Mouse (Mus musculus): ENCODE measurements around the gene Ccdc106.
"Not testable (repeated sequence)": the region's sequence is repeated elsewhere in the genome, so short reads cannot be mapped to it uniquely, and the experiment has no call there.

Ccdc106 gene

DNA sequence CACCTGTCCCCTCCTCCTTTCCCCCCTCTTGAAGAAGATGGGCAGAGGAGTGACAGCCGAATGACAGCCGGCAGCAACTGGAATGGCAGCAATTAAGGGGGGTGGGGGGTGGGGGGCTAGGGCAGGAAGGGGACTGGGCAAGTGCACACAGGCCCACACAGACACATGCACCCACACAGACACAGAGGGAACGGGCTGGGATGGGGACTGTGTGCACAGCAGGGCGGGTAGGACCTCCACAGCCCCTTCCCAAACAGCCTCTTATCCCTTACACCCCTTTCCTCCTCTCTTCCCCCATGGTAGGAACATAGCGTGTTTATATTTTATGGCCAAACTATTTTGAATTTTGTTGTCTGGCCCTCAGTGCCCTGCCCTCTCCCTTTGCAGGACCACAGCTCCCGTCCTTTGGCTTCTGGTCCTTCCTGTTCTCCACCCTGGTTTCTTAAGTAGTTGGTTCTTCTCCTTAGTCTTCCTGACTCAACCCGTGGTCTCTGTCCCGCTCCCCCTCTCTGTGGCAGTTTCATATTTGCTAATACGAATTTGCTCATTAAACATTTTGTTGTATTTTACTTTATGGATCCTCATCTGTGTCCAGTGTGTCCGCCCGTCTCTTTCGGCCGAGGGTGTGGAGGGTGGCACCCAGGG lies 59.1 kb downstream of the Ccdc106 start:
- CTCF ChIA-PET: not testable (repeated sequence)

DNA sequence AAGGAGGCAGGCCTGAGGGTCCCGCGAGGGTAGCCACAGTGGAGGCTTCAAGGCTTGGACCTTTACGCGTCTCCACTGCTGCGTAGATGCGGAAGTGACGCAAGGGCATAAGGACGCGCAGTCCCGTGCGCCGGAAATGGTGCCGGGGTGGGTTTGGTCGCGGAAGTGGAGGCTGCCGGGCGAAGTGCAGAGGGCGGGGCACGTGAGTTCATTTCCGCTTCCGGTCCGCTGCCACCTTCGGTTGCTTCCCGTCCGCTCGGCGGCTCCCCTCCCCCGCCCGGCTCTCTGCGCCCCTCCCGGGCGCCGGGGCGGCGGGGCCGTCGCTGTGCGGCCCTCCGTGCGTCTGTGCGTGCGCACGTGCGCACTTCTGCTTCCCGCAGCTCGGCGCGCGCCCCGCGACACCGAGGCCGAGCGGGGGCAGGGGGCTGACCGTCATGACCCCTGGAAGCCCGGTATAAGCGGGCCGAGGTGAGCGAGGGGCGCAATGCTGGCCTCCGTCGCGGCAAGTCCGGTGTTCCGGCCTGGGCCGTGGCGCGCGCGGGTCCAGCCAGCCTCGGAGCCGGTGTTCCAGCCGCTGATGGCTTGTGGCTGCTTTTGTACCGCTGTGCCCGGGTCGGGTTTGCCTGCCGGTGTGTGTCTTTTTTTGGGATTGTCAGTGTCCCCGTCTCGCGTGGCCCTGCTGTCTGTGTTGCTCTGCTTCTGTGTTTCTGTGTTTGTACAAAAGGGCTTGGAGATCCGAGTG lies 59.8 kb downstream of the Ccdc106 start, which contains the start of gene Epn1:
Gene Epn1, plus strand, starts transcription at position 226 of the 742 bp plus-strand sequence.
- CTCF ChIA-PET: no interaction called here

DNA sequence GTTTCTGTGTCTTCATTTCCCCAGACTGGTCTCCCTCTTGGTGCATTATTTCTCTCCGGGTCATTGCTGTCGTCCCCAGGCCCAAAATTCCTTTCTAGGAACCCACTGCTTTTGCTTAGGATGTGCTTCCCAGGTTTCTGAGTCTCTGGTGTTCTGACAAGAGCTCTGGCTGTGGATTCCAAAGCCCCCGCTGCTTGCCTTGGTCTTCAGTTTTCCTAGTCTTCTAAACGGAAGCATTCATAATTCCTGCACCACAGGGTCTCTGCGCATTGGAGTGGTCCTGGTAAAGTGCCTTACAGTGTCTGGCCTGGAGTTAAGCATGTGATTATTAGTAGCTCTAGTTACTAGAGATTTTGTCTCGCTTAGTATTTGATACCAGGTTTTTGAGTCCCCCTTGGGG lies 60.5 kb downstream of the Ccdc106 start:
- CTCF ChIA-PET: no interaction called here

DNA sequence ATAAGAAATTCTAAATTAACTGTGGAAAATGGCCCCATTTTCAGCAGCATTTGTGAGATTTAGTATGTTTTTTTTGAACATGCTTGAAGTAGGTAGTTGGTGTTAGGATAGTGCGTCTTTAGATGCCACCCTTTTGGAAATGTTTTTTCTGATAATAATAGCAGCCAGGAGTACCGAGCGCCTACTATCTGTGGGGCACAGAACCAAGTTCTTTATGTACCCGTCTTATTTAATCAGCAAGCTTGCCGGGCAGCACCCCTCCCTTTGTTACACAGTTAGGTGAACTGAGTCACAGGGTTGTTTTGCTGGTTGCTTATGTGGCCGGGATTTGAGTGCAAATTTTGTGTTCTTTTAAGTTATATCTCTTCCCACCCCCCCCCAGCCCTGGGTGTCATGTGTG lies 60.9 kb downstream of the Ccdc106 start:
- CTCF ChIA-PET: no interaction called here

DNA sequence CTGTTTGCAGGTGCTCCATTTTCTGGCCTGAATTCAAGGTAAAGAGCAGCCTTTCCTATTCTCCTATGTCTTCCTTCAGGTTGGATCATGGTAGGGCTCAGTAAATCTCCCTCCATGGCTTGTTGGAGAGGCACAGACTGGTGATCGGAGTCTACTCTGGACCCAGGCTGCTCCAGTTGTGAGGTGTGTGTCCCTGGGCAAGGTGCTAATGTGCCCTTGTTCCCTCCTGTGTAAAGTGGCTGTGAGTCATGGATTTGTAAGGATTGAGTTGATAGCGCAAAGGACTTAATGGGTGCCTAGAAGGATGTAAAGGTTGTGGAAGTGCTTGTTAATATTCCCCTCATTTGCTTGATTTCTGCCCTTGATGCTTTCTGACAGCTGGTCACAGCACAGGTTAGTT lies 61.6 kb downstream of the Ccdc106 start:
- CTCF ChIA-PET: no interaction called here

DNA sequence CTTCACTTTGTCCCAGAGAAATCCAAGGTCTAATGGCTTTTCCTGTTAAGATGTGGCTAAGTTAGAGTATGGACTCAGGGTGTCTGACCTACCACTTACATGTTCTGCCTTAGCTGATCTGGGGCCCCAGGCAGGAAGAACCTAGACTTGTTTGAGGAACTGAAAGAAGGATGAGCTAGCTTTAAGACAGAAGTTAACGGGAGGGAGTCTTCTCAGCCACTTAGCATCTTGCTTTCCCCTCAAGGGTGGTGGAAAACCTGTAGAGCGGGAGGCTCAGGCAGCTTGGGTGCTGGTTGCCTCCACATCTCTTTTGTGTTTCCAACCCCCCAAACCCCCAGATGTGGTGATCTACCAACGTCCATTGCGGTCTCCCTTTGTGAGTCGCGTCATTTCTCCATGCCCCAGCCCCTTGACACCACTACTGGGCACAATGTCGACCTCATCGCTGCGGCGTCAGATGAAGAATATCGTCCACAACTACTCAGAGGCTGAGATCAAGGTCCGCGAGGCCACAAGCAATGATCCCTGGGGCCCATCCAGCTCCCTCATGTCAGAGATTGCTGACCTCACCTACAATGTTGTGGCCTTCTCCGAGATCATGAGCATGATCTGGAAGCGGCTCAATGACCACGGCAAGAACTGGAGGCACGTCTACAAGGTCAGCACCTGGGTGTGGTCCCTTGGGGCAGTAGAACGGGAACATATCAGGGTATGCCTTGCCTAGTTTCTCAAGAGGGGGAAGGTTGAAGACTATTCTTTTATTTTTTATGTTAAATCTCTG lies 63.2 kb downstream of the Ccdc106 start:
- CTCF ChIA-PET: interaction anchor here (0.5 to 0.6 kb wide), 2 partner anchors 79 to 449 kb away, joined by 3 to 16 read pairs; no protein-coding TSS in a partner anchor

DNA sequence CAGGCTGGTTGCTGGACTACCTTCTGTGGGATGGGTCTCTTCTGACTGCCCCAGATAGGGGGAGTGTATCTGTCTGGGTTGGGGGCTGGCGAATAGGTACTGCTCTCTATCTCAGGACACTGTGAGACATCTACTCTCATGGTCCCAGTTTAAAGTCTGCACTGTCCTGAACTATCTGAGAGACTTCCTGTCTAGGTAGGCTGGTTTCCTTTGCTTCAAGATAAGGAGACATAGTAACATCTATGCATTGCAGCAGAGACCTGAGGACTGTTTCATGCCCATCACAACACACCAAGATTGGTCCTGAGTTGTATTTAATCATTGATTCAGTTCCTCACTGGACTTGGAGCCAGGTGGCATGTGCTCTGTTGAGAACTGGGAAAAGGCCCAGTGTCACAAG lies 65.2 kb downstream of the Ccdc106 start:
- CTCF ChIA-PET: no interaction called here

DNA sequence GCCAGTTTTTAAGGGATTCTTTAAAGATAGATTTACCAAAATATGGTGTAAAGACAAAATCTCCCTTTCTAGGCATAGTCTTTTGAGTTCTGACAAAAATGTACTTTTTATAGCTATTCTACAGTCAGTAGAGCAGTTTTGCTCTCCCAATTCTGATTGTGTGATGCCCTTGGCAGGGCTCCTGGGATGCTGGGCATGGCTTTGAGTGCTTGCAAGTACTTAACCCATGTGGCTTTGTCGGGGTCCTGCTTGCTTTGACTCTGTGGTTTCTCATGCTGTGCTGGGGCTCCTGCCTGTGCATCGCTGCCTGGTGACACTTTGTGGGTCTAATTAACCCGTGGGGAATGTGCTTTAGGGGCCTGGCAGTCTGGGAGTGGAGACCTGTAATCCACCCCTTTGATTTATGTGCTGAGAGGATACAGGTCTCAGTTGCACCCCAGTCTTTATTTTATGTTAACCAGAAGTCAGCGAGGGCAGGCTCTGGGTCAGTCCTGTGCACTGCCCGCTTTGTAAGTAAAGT lies 66.6 kb downstream of the Ccdc106 start:
- CTCF ChIA-PET: no interaction called here

DNA sequence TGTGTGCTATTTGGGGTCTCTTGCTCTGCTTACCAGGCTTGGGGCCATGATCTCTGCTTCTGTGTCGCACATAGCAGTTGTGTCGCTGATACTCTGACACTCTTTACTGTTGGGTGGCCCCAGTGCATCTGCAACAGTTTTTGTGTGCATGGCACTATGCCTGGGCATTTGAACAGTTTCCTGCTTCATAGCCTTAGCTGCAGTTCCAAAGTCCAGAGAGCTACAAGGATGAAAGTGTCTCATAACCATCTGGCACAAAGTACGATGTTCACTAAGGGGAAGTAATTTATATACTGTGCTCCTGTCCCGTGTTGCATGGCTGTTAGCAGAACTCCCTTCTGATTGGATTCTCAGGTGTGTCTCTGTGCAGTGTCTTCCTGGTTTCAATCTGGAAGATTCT lies 67.5 kb downstream of the Ccdc106 start:
- CTCF ChIA-PET: no interaction called here

DNA sequence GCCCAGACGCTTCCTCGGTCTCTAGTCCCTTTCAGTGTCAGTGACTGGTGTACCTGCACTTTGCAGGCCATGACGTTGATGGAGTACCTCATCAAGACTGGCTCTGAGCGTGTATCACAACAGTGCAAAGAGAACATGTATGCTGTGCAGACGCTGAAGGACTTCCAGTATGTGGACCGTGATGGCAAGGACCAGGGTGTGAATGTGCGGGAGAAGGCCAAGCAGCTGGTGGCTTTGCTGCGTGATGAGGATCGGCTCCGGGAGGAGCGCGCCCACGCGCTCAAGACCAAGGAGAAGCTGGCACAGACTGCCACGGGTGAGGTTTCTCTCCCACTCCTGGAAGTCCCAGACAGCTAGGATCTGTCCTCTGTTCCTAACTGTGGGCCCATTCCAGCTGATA lies 69.5 kb downstream of the Ccdc106 start:
- CTCF ChIA-PET: no interaction called here

DNA sequence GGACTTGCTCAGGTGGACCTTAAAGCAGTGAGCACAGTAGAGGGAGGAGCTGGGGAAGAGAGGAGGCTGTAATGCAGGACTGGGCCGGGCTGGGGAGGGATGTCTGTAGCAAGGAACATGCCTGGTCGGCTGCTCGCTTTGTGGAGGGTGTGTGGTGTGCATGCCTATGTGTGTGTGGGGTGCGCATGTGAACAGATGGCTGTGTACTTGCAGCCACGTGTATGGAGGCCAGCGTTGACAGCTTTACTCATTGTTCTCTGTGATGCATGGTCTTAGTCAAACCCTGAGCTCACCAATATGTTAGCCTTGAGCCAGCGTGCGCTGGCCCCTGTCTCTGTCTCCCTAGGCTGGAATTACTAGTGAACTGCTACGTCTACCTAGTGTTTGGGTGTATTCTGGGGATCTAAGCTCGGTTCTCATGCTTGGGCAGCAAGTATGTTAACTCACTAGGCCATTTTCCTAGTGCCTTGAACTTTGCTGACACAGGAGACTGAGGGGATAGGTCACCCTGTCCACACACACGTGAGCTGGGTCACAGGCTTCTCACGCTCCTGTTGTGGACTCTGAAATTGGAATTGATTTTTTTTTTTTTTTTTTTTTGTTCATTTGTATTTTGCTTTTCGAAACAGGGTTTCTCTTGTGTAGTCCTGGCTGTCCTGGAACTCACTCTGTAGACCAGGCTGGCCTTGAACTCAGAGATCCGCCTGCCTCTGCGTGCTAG lies 70.8 kb downstream of the Ccdc106 start:
- CTCF ChIA-PET: interaction anchor here (0.6 kb wide), 2 partner anchors 20 to 369 kb away, joined by 3 to 7 read pairs; no protein-coding TSS in a partner anchor

DNA sequence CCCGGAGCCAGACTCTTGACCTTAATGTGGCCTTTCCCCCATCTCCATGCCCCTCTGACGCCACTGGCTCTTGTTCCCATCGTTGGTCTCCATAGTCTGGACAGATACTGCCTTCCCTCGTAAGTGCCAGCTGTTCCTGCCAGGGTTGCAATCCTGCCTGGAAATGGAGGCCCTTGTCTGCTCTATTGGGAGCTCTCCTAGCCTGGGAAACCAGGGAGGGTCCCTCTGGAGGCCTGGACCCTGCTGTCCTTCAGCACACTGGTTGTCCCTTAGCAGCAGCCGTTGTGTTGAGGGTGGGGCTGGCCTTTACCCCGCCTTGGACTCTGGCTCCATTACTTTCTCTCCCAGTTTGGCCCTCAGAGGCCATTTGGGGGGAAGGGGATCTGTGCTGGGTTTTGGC lies 72.0 kb downstream of the Ccdc106 start:
- CTCF ChIA-PET: no interaction called here

DNA sequence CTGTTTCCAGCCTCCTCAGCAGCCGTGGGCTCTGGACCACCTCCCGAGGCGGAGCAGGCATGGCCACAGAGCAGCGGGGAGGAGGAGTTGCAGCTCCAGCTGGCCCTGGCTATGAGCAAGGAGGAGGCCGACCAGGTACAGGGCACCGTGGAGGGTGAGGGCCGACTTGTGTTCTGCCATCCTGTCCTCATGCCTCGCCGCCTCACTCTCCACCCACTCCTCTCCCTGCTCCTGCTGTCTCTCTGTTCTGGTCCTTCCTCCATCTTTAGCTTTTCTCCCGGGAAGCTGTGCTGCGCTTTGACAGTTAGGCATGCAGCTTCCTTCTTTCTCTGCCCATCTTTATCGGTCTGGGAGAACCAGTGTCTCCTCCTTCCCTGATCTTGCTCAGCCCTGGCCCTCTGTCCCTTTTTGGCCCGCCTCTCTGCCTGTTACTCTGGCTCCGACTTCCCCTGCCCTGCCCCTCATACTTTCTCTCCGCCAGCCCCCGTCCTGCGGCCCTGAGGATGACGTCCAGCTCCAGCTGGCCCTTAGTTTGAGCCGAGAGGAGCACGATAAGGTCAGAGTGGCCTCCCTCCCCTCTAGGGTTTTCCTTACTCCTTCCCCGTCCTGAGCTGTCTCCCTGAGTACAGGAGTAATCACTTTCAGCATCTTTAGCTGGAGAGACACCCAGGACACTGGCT lies 72.6 kb downstream of the Ccdc106 start:
- CTCF ChIA-PET: no interaction called here

DNA sequence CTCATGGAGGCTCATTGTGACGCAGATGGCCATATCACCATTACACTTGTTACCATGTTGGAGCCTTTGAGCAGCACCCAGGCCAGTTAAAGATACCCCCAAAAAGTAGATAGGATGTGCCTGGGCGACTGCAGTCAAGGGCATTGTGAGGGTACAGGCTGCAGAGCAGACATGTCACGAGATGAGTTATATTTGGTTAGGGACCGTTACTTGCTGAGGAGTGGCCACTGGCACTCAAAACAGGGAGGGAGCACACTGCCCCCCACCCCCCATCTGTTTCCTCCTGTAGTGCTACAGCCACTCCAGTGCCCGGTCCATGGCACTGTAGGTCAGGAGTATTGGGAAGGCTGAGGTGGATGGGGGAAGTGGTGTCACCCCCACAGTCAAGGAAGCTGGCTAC lies 78.4 kb downstream of the Ccdc106 start:
- CTCF ChIA-PET: no interaction called here

DNA sequence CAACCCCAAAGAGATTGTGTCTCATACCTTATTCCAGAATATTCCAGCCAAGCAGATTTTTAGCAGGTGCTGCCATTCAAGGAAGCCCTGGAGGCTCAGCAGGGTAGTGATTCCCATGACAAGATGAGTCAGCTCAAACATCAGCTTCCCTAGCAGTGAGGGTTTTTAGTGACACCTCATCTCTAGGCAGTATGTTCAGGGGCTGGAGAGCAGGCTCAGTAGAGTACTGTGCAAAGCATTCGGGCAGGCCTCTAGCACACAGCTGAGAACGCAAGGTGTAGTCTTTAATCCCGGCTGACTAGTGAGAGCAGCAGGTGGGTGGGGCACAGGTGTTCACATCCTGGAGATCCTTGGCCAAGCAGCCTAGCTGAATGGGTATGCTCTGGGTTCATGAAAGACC lies 79.4 kb downstream of the Ccdc106 start:
- CTCF ChIA-PET: no interaction called here

DNA sequence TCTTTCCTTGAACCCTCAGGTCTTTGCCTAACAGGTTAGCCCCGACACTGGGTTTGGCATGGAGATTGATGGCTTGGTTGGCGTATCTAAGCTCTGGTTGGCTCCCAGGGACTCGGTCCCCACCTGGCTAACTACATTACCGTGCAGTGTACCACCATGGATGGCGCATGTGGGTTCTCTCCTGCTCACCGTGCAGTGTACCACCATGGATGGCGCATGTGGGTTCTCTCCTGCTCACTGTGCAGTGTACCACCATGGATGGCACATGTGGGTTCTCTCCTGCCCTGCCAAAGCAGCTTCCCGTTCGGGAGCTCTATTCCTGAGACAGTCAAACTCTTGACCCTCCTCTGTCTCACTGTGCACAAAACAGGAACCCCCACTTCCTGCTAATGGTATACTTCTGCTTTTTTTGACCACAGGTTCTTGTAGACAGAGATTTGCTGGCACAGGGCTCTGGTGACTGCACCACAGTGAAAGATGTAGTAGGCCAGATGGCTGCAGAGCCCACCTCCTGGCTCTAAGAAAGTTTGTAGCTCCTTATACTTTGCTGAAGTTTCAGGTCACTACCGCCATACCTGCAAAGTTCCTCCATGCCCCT lies 80.8 kb downstream of the Ccdc106 start:
- CTCF ChIA-PET: no interaction called here

DNA sequence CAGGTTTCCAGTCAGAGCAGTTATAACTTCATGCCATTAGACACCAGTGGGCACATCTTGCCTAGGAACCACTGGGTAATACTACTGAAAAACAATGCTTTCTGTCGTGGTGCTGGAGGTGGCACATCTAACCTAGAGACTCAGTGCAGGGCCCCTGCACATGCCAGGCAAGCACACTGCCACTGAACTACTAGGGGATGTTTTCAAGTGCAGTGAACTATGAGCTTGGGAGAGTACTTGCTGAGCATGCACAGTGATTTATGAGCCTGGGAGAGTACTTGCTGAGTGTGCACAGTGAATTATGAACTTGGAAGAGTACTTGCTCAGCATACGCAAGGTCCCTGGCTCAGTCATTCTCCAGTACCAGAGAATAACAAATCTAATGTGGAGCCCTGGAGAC lies 82.2 kb downstream of the Ccdc106 start:
- CTCF ChIA-PET: no interaction called here

DNA sequence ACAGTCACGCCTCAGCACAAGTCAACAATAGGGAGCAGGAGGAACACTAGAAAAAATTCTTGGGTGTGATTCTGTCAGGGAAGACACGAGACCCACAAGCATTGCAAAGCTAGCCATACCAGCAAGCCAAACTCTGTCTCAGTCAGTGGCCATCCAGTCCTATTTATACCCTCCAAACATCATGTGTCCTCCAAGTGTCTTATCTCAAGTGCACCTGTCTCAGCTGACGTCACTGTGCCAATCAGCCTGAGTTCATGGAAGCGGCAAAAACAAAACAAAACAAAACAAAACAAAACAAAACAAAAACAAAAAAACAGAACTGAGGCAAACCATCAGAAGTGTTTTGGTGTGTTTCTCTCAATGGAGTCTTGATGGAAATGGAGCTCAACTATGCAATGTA lies 87.9 kb downstream of the Ccdc106 start:
- CTCF ChIA-PET: no interaction called here

DNA sequence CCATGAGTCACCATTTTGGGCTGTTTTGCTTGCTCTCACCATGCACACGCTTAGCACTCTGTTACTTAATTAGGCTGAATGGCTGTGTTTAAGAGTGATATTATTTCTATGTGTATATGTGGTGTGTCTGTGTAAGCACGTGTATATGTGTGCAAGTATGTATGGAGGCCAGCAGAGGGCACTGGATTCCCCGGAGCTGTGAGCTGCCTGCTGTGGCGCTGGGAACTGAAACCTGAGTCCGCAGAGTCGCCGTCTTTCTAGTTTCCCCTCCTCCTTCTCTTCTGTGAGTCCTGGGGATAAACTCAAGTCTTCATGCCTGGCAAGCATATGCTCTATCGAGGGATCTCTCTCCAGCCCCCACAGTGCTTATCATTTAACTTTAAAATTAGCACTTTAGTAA lies 88.9 kb downstream of the Ccdc106 start:
- CTCF ChIA-PET: interaction anchor here (0.7 kb wide), 1 partner anchor 1089 kb away, joined by 4 read pairs; no protein-coding TSS in a partner anchor
